Mouse (Mus musculus): ENCODE data around the gene Wdr54.

- TF ChIP-seq CTCF (IDR thresholded peaks at IDR 0.05; ENCODE audit: low read depth) = peak; percentile 84
- no peak for TF ChIP-seq EP300 (IDR thresholded peaks at IDR 0.05; ENCODE audit: low read depth)
Observed at GRCm38 (mm10) chr6:83162701-83163100, 6.5 kb upstream of the Wdr54 start.
